Mouse (Mus musculus) adrenal gland, adult 2 months (tissue): ENCODE results near the gene Rcc2. TPM values are rescaled to one million over a fixed set of nuclear protein-coding genes. Genes with fewer than 3 reads are reported as not detected.
A peak's percentile ranks its signal among the peaks of the same experiment; 100 is the strongest.

Experiments
- DNase-seq: peaks from one replicate; pipeline ENCODE4 v3.0.0; 2021
- microRNA-seq, 2 experiments: library from miRNA; unstranded; fragments of <30 nt; microRNA quantifications; one replicate each; pipeline ENCODE4 v1.2.0; 2021
- polyA plus RNA-seq: library from polyadenylated mRNA; depleted of rRNA; stranded (reverse); fragments of >200 nt; gene quantifications from 2 replicates; pipeline ENCODE4 v1.2.3, GENCODE M21; 2012; rRNA removed
- total RNA-seq, 2 experiments: library from RNA; stranded (reverse); gene quantifications; 2 replicates each; pipeline ENCODE4 v1.2.3; 2021

Rcc2 gene
- total and polyA plus RNA-seq, 3 experiments = 50.1 to 64.2 (median 62.7) TPM

- peak; percentile 80 for DNase-seq
Measured at GRCm38 (mm10) chr4:140755811-140756210, 55.5 kb downstream of the Rcc2 start.

- DNase-seq = no peak
Measured at GRCm38 (mm10) chr4:140761601-140762000, 61.3 kb downstream of the Rcc2 start.

- DNase-seq = no peak
Measured at GRCm38 (mm10) chr4:140763158-140763557, 62.8 kb downstream of the Rcc2 start.

GRCm38 (mm10) chr4:140765936-140766335 is 65.6 kb downstream of the Rcc2 start:
- no peak for DNase-seq

GRCm38 (mm10) chr4:140768973-140769372 is 68.6 kb downstream of the Rcc2 start:
- DNase-seq = no peak

GRCm38 (mm10) chr4:140770433-140770832 is 70.1 kb downstream of the Rcc2 start:
- peak; percentile 65 for DNase-seq

GRCm38 (mm10) chr4:140771091-140771490 is 70.8 kb downstream of the Rcc2 start:
- DNase-seq = no peak

Small RNAs within 50 kb of the gene (microRNA-seq; reads per million reads assigned to microRNA genes)
- gene Gm23045 (0 reads per million in 2 experiments), gene Gm25951 (0 to 0.41 reads per million in 2 experiments)

Other genes with a start within 250 kb of the Rcc2 start
- gene Arhgef10l, start 34.5 kb upstream of the Rcc2 start, total RNA-seq = 10 to 100 TPM in 1 of 2 experiments, 1 to 10 TPM in 1; 7.5 to 30.8 TPM
- 13.3 and 18.8 TPM in 2 replicates for gene Arhgef10l, start 34.5 kb upstream of the Rcc2 start, polyA plus RNA-seq
- gene Padi6, start 42.1 kb downstream of the Rcc2 start, total RNA-seq = not detected
- not detected in 2 replicates for gene Padi6, start 42.1 kb downstream of the Rcc2 start, polyA plus RNA-seq
- gene Padi4, start 73.7 kb downstream of the Rcc2 start, total RNA-seq = 1 to 10 TPM in 1 of 2 experiments, under 1 TPM in 1; 0.62 to 1.8 TPM
- 0.76 and 0.99 TPM in 2 replicates for gene Padi4, start 73.7 kb downstream of the Rcc2 start, polyA plus RNA-seq
- gene Padi3, start 110.1 kb downstream of the Rcc2 start, total RNA-seq = not detected
- not detected in 2 replicates for gene Padi3, start 110.1 kb downstream of the Rcc2 start, polyA plus RNA-seq
- gene Padi1, start 145.2 kb downstream of the Rcc2 start, total RNA-seq = not detected
- not detected in 2 replicates for gene Padi1, start 145.2 kb downstream of the Rcc2 start, polyA plus RNA-seq
- gene Padi2, start 205.8 kb downstream of the Rcc2 start, total RNA-seq = 10 to 100 TPM in 1 of 2 experiments, 1 to 10 TPM in 1; 1.7 to 13.8 TPM
- gene Padi2, start 205.8 kb downstream of the Rcc2 start, polyA plus RNA-seq = 7.7 and 10.5 TPM in 2 replicates